Mouse (Mus musculus) liver, postnatal 0 days (tissue): ENCODE measurements around the gene BC030867.

ENCODE experiments used
- CTCF ChIP-seq: sonication (generic); IDR thresholded peaks from 2 replicates; pipeline ENCODE4 v1.5.1; 2016; ENCODE audit warnings: antibody characterized with exemption, low read depth
- EP300 ChIP-seq: IDR thresholded peaks from 2 replicates; pipeline ENCODE4 v1.6.1; 2016; ENCODE audit warnings: antibody characterized with exemption, low read depth, mild to moderate bottlenecking

GRCm38 (mm10) chr11:102227270-102228190, 21.2 kb upstream of the BC030867 start:
- TF ChIP-seq CTCF (no peak), EP300 (no peak)
